Mouse (Mus musculus) cerebellum, adult (tissue): ENCODE data around the gene B020004J07Rik.
"Not testable (repeated sequence)": the region's sequence is repeated elsewhere in the genome, so short reads cannot be mapped to it uniquely, and the experiment has no call there.

Source experiments
- ATAC-seq: cut with Nextera tagmentation; 2 replicates; pipeline ENCODE4 v1.9.2; 2017; ENCODE audit warnings: mild to moderate bottlenecking, moderate library complexity, mixed read lengths; ENCODE audit not compliant: insufficient number of reproducible peaks, low FRiP score, low TSS enrichment

Gene B020004J07Rik

DNA sequence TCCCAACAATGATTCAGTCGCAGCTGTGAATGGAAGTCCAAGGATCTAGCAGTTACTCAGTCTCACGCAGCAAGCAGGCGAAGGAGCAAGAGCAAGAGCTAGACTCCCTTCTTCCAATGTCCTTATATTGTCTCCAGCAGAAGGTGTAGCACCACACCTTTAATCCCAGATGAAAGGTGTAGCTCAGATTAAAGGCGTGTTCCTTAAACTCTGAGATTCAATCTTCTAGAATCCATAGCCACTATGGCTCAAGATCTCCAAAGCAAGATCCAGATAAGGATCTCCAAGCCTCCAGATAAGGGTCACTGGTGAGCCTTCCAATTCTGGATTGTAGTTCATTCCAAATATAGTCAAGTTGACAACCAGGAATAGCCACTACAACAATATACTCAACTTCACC lies at the start of gene B020004J07Rik:
B020004J07Rik (minus strand) TSS at position 101 of the 400 bp plus-strand sequence.
- not testable (repeated sequence) for ATAC-seq

DNA sequence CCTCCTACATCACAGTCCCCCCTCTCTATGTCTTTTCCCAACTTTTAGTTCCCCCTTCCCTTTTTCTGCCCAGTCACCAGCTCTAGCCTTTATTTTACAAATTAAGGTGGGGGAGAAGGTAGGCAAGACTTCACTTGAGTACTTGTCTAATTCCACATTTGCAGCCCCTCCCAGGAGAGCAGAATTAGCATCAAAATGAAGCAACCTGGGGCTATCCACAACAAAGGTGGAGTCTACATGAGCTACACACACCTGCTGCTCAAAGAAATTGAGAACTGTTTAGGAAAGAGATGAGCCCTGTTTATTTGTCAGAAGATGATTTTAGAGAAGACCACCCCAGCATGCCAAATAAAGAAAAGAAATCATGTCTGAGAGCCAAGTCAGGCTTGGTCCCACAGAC lies 45.6 kb upstream of the B020004J07Rik start:
- ATAC-seq, result no peak

DNA sequence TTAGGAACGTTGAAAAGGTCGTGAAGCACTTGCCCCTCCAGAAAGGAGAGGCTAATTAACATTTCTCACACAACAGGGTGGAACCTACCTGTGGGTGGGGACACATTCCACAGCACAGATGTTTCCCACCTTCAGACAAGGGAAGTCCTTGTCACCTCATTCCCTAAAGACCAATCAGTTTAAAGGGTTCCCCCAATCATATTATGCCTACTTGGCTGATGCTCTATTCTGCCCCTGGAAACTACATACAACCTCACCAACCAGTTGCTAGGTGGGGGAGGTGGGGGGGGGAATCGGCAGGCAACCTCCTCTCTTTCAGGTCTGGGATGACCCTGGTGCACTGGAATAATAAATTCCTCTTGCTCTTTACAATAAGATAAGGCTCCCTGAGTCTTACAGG lies 39.8 kb upstream of the B020004J07Rik start:
- ATAC-seq, result no peak

DNA sequence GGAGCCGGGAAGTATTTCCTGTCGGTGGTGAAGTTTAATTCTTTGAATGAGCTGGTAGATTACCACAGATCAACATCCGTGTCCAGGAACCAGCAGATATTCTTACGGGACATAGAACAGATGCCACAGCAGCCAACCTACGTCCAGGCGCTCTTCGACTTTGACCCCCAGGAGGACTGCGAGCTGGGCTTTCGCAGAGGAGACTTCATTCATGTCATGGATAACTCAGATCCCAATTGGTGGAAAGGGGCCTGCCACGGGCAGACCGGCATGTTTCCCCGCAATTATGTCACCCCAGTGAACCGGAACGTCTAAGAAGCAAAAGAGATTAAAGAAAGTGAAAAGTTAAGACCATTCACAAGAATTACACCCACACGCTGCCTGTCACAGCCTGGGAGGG lies 31.9 kb upstream of the B020004J07Rik start:
- not testable (repeated sequence) for ATAC-seq

GRCm38 (mm10) chr4:101872031-101872430 lies 28.2 kb upstream of the B020004J07Rik start:
- ATAC-seq, result peak; percentile 61; the same call in 1 of the 2 replicates

GRCm38 (mm10) chr4:101862289-101862688 lies 18.5 kb upstream of the B020004J07Rik start:
- no peak for ATAC-seq

DNA sequence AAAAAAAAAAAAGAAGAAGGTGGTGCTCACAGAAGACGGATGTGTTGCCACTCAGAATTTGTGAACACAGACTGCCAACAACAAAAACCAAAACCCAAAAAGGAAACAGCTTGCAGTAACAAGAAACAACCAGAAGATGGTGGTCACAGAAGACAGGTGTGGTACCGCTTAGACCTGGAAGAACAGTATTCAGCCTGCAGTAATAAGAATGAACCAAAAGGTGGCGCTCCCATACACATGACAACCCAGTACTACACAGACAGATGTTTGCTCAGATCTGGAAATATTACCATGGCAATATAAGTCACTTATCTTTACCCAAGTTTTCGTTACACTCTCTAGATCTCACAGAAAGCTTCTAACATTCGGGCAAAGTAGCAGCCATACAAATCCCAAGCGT lies 17.1 kb upstream of the B020004J07Rik start:
- ATAC-seq, result no peak

GRCm38 (mm10) chr4:101850908-101851307 lies 7.1 kb upstream of the B020004J07Rik start:
- ATAC-seq, result no peak
